Mouse (Mus musculus) forebrain, embryonic 13.5 days (tissue): ENCODE results near the gene S1pr4. TPM values are rescaled to one million over a fixed set of nuclear protein-coding genes. Genes with fewer than 3 reads are reported as not detected.

Experiments used
- ATAC-seq: fragments of 200-750 bp; cut with Nextera tagmentation; 2 replicates; pipeline ENCODE4 v1.8.0; 2017
- H3K27ac ChIP-seq: fragments of 300-500 bp; sonication (generic); 2 replicates; pipeline ENCODE4 v1.5.1; 2015; ENCODE audit warnings: inconsistent platforms, mild to moderate bottlenecking, moderate library complexity
- H3K27me3 ChIP-seq: fragments of 300-500 bp; sonication (generic); 2 replicates; pipeline ENCODE4 v1.6.1; 2015; ENCODE audit warnings: mild to moderate bottlenecking, inconsistent platforms
- H3K36me3 ChIP-seq: fragments of 300-500 bp; sonication (generic); 2 replicates; pipeline ENCODE4 v1.6.1; 2015; ENCODE audit warnings: mild to moderate bottlenecking, inconsistent platforms; ENCODE audit not compliant: poor library complexity, severe bottlenecking
- H3K4me1 ChIP-seq: fragments of 300-500 bp; sonication (generic); 2 replicates; pipeline ENCODE4 v1.6.1; 2015; ENCODE audit warnings: inconsistent platforms
- H3K4me2 ChIP-seq: fragments of 300-500 bp; sonication (generic); 2 replicates; pipeline ENCODE4 v1.6.1; 2015; ENCODE audit warnings: inconsistent platforms, mild to moderate bottlenecking, moderate library complexity
- H3K4me3 ChIP-seq: fragments of 300-500 bp; sonication (generic); 2 replicates; pipeline ENCODE4 v1.5.1; 2015; ENCODE audit warnings: mild to moderate bottlenecking, inconsistent platforms
- H3K9ac ChIP-seq: fragments of 300-500 bp; sonication (generic); 2 replicates; pipeline ENCODE4 v1.6.1; 2015; ENCODE audit warnings: mild to moderate bottlenecking, inconsistent platforms
- H3K9me3 ChIP-seq: fragments of 300-500 bp; sonication (generic); replicated peaks from 2 replicates; pipeline ENCODE4 v1.6.1; 2016; ENCODE audit warnings: inconsistent platforms
- WGBS: fragments of 180-500 bp; shearing (Covaris S2); methylation state at CpG from one replicate; pipeline ENCODE4 v1.1.7; 2015; 5-methylcytosine and 5-hydroxymethylcytosine counted together
- polyA plus RNA-seq: library from polyadenylated mRNA; unstranded; fragments of >200 nt; fragmentation: Nextera tagmentation; extraction: Ambion mirVana; gene quantifications from 2 replicates; pipeline ENCODE4 v1.2.1, GENCODE M21; 2015

The S1pr4 gene
- polyA plus RNA-seq, 1 experiment from 2014 or later: 0.53 TPM

- Histone ChIP-seq H3K36me3 (no peaks in the 10 kb centered on the region), H3K4me3 (no peak overlapping the region), H3K27ac (no peak overlapping the region), H3K4me2 (no peak overlapping the region), H3K4me1 (no peaks in the 10 kb centered on the region), H3K27me3 (peaks cover 15% of the 10 kb centered on the region), H3K9me3 (no peaks in the 10 kb centered on the region), H3K9ac (no peak overlapping the region)
- no peak for ATAC-seq
- WGBS: 76% methylated on average over 8 of the region's 8 CpGs
These were observed 17.3 kb upstream of the S1pr4 start for GRCm38 (mm10) chr10:81517227-81517626.

DNA sequence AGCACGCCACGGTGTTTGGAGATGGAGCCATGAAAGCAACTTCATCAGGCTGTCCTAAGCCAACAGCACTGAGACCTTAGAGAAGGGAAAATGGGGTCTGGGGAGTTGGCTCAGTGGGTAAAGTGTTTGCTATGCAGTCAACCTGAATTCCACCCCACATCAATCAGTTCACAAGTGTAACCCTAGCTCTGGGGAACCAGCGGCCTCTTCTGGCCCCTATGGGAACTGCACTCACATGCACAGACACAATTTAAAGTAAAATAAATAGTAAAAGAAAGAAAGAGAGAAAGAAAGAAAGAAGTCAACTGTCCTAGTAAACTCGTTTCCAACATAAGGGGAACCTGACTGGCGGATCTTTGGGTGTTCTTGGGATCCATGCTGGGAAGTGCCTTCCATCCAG is 13.9 kb upstream of the S1pr4 start:
- H3K36me3 ChIP-seq: no peaks in the 10 kb centered on the region
- 84% methylated on average over 5 of the region's 5 CpGs for WGBS
- H3K9me3 ChIP-seq: no peaks in the 10 kb centered on the region
- ATAC-seq: no peak
- no peak overlapping the region for H3K4me3 ChIP-seq
- H3K4me1 ChIP-seq: no peaks in the 10 kb centered on the region
- H3K4me2 ChIP-seq: no peak overlapping the region
- H3K9ac ChIP-seq: no peak overlapping the region
- H3K27ac ChIP-seq: no peak overlapping the region
- peaks cover 26% of the 10 kb centered on the region for H3K27me3 ChIP-seq

GRCm38 (mm10) chr10:81510246-81510810 is 10.4 kb upstream of the S1pr4 start:
- WGBS: 85% methylated on average over 14 of the region's 14 CpGs
- Histone ChIP-seq H3K4me3 (no peak overlapping the region), H3K27ac (no peak overlapping the region), H3K9ac (no peak overlapping the region), H3K36me3 (no peaks in the 10 kb centered on the region), H3K4me2 (no peak overlapping the region), H3K4me1 (no peaks in the 10 kb centered on the region), H3K27me3 (peaks cover 19% of the 10 kb centered on the region), H3K9me3 (no peaks in the 10 kb centered on the region)
- no peak for ATAC-seq

DNA sequence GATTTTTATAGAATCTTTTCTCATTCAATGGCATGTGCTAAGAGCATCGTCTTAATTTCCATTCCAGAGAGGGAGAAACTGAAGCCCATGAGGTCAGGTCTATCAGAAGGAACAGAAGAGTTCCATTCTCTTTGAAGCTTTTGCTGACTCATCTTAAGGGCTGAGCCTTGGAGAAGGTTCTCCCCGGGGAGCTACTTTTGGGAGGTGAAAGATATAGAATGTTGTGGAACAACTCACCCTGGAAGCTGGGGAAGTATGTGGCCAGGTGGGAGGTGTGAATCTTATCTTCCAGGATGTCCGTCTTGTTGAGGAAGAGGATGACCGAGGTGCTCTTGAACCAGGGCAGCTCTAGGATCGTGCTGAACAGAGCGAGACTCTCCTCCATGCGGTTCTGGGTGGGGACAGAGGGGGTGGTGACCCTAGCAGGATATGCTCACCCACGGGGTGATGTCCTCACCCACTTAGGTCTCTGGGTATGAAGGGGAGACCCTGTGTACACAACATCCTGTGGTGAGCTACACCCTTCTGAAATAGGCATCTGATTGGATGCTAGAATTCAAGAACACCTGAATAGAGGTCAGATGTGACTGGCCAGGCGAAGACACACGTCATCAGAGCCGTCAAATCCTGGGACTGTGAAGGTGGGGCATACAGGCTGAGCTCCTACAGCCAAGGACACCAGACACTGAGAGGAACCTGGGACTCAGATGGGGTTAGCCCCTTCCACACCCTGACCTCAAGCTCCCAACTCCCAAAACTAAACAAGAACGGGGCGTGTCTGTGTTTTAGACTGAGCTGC is 8.0 kb upstream of the S1pr4 start:
- H3K27ac ChIP-seq: no peak overlapping the region
- H3K9ac ChIP-seq: no peak overlapping the region
- H3K4me2 ChIP-seq: no peak overlapping the region
- no peaks in the 10 kb centered on the region for H3K36me3 ChIP-seq
- no peak overlapping the region for H3K4me3 ChIP-seq
- 84% methylated on average over 13 of the region's 13 CpGs for WGBS
- H3K27me3 ChIP-seq: peaks cover 27% of the 10 kb centered on the region
- no peaks in the 10 kb centered on the region for H3K9me3 ChIP-seq
- ATAC-seq: no peak
- 0 out of 2 replicates have a peak, but pooled peaks cover 2% of the 10 kb centered on the region for H3K4me1 ChIP-seq

DNA sequence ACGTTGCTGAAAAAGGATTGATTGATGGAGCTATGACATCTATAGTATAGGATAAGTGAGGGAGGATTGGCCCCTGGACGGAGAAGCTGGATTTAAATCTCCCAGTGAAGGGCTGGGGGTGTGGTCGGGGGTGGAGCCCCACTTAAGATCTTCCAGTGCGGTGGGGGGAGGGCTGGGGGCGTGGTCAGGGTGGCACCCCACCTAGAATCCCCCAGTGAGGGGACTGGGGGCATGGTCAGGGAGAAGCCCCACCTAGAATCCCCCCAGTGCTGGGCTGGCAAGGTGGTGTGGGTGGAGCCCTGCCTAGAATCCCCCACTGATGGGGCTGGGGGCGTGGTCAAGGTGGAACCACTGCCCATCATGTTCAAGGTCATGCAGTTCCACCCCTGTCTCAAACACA is 7.2 kb upstream of the S1pr4 start:
- Histone ChIP-seq H3K9ac (no peak overlapping the region), H3K27me3 (peaks cover 19% of the 10 kb centered on the region), H3K4me3 (no peak overlapping the region), H3K9me3 (no peaks in the 10 kb centered on the region), H3K27ac (no peak overlapping the region), H3K36me3 (no peaks in the 10 kb centered on the region), H3K4me1 (0 out of 2 replicates have a peak, but pooled peaks cover 4% of the 10 kb centered on the region), H3K4me2 (no peak overlapping the region)
- no peak for ATAC-seq
- whole genome bisulfite sequencing: 37% methylated on average over 6 of the region's 6 CpGs

GRCm38 (mm10) chr10:81505016-81505664 is 5.2 kb upstream of the S1pr4 start:
- Histone ChIP-seq H3K27ac (no peak overlapping the region), H3K27me3 (peaks cover 9% of the 10 kb centered on the region; the same call in 1 of the 2 replicates), H3K4me2 (no peak overlapping the region), H3K9me3 (no peaks in the 10 kb centered on the region), H3K4me3 (no peak overlapping the region), H3K36me3 (no peaks in the 10 kb centered on the region), H3K4me1 (0 out of 2 replicates have a peak, but pooled peaks cover 4% of the 10 kb centered on the region), H3K9ac (no peak overlapping the region)
- ATAC-seq: no peak
- WGBS: 83% methylated on average over 14 of the region's 15 CpGs

DNA sequence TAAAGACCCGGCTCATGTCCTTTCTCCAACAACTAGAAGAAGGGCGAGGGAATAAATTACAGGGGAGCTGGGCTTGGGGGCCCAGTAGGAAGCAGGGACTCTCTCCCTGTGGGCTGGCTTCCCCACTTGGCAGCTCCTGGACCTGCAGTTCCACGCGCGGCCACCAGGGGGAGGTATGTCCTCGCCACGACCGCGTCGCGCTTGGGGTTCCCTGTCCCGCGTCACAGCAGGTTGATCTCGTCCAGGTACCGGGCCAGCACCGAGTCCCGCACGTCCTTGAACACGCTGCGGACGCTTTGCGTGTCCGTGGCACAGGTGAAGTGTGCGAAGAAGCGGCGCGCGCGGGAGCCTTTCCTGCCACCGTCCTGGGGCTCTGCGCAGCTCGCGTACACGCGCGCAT is 2.7 kb upstream of the S1pr4 start:
- peak overlapping the region; percentile 70 for H3K4me2 ChIP-seq
- peak overlapping the region; percentile 47 for H3K9ac ChIP-seq
- 0 out of 2 replicates have a peak, but pooled peaks cover 6% of the 10 kb centered on the region for H3K4me1 ChIP-seq
- H3K27ac ChIP-seq: no peak overlapping the region
- peaks cover 9% of the 10 kb centered on the region; the same call in 1 of the 2 replicates for H3K27me3 ChIP-seq
- H3K36me3 ChIP-seq: no peaks in the 10 kb centered on the region
- 10% methylated on average over 27 of the region's 36 CpGs for WGBS
- ATAC-seq: peak; percentile 52
- H3K9me3 ChIP-seq: no peaks in the 10 kb centered on the region
- H3K4me3 ChIP-seq: peak overlapping the region; percentile 36

GRCm38 (mm10) chr10:81501863-81502262 is 1.9 kb upstream of the S1pr4 start:
- Histone ChIP-seq H3K27ac (no peak overlapping the region), H3K4me1 (0 out of 2 replicates have a peak, but pooled peaks cover 12% of the 10 kb centered on the region), H3K9ac (no peak overlapping the region), H3K4me3 (no peak overlapping the region), H3K9me3 (no peaks in the 10 kb centered on the region), H3K27me3 (peaks cover 9% of the 10 kb centered on the region; the same call in 1 of the 2 replicates), H3K36me3 (no peaks in the 10 kb centered on the region), H3K4me2 (no peak overlapping the region)
- 80% methylated on average over 5 of the region's 5 CpGs for WGBS
- ATAC-seq: no peak

DNA sequence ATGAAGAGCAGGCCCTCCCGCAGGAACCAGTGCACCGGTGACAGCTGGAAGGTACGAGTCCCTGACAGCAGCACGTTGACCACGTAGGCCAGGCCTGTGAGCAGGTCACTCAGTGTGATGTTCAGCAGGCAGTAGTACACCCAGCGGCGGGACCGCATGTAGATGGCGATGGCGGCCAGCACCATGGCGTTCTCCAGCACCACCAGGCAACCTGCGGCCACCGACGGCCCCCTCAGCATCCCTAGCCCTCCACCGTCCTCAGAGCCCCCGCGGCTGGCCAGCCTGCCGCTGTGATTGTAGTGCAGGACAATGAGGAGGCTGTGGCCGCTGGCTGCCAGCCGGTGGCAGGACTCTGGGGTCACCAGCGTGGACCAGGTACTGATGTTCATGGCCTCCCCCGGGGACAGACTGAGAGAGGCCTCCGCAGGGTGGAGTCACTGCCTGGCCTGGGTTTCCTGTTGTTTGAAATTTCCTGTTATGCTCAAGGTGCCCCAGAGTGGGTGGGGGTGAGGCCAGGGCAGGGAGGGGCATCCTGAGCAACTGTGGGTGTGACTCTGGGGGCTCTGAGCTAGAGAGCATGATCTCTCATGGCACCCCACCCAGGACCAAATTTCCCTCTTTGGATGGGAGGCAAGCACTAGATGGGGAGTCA is 556 bp downstream of the S1pr4 start:
- 80% methylated on average over 17 of the region's 23 CpGs for WGBS

DNA sequence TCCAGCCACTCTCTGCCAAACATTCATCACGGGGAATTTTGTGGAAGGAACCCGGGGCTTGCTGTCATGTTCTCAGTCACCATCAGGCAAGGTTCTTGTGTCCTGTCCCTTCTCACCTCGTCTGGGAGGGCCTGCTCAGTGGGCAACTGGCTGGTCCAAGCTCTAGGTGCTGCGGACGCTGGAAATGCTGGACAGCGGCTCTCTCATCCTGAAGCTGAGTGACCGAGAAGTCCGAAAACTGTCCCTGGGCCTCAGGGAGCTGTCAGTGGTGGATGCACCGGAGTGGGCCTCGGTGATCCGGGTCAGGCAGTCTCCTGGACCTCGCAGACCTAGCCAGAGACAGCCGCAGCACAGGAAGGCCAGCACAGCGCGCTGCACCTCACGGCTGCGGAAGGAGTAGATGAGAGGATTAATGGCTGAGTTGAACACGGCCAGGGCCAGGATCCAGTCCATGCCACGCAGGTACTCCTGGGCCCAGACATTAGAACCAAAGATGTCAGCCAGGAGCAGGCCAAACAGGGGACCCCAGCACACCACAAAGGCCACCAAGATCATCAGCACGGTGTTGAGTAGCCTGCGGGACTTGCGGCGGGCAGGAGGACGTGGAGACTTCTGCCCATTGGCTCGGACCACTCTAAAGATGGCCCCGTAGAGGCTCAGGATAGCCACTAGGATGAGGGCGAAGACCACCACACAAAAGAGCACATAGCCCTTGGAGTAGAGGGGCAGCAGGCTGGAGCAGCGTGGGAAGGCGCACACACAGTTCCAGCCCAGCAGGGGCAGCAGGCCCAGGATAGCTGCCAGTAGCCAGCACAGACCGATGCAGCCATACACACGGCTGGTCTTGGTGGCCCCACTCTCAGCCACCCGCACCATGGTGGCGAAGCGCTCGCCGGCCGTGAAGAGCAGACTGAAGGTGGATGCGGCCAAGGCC is 1.3 kb downstream of the S1pr4 start:
- H3K9me3 ChIP-seq: no peaks in the 10 kb centered on the region
- H3K27ac ChIP-seq: no peak overlapping the region
- WGBS: 88% methylated on average over 38 of the region's 38 CpGs
- no peak overlapping the region for H3K4me2 ChIP-seq
- peaks cover 2% of the 10 kb centered on the region; the same call in 1 of the 2 replicates for H3K36me3 ChIP-seq
- H3K4me1 ChIP-seq: peaks cover 32% of the 10 kb centered on the region
- H3K9ac ChIP-seq: 0 out of 2 replicates have a peak overlapping the region, but pooled peaks have one; percentile 16
- no peak for ATAC-seq
- peaks cover 5% of the 10 kb centered on the region; the same call in 1 of the 2 replicates for H3K27me3 ChIP-seq
- H3K4me3 ChIP-seq: no peak overlapping the region

More for the DNA sequence above, 556 bp downstream of the S1pr4 start:
- H3K27me3 ChIP-seq: peaks cover 9% of the 10 kb centered on the region; the same call in 1 of the 2 replicates
- H3K4me2 ChIP-seq: no peak overlapping the region
- no peak overlapping the region; the same call in 1 of the 2 replicates for H3K9ac ChIP-seq
- H3K4me1 ChIP-seq: peaks cover 26% of the 10 kb centered on the region
- no peak overlapping the region for H3K4me3 ChIP-seq
- ATAC-seq: no peak
- no peaks in the 10 kb centered on the region for H3K36me3 ChIP-seq
- no peak overlapping the region for H3K27ac ChIP-seq
- no peaks in the 10 kb centered on the region for H3K9me3 ChIP-seq
